Mouse (Mus musculus) brown adipose tissue, adult 24 weeks (tissue): Measurements from ENCODE around the gene Pygl. TPM values are rescaled to one million over a fixed set of nuclear protein-coding genes. Genes with fewer than 3 reads are reported as not detected.

Experiments
- H3K27ac ChIP-seq: fragments of 200-500 bp; replicated peaks from 2 replicates; pipeline ENCODE4 v1.5.1; 2012; ENCODE audit warnings: low read depth, mild to moderate bottlenecking, low read length
- H3K4me1 ChIP-seq: fragments of 200-500 bp; 2 replicates; pipeline ENCODE4 v1.6.1; 2012; ENCODE audit warnings: low read length, mixed read lengths; ENCODE audit not compliant: control insufficient read depth, insufficient read depth, insufficient read length
- H3K4me3 ChIP-seq: fragments of 200-500 bp; 2 replicates; pipeline ENCODE4 v1.5.1; 2012; ENCODE audit warnings: low read depth, mild to moderate bottlenecking, low read length, moderate library complexity; ENCODE audit not compliant: insufficient read depth
- polyA plus RNA-seq: library from polyadenylated mRNA; stranded (reverse); fragments of >200 nt; gene quantifications from 2 replicates; pipeline ENCODE4 v1.2.4, GENCODE M21; 2012; ENCODE audit not compliant: missing spikeins, insufficient read depth, insufficient read length

The Pygl gene
- polyA plus RNA-seq, 1 experiment, result 660 TPM

DNA sequence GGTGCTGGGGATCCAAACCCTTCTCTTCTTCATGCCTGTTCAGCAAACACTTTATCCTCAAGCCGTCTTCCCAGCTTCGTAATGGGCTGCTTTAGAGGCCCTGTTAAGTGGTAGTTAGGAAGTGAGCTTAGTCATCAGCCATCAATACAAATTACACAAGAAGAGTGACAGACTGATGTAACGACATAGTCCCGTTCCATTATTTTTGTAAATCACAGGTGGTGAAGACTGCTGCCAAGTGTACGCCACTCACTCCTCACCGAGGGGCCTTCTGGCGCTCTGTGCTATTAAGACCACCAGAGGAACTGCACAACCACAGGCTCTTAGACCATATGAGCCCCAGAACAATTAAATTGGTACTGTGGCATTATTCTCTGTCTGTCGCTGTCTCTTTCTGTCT, 7.3 kb upstream of the Pygl start:
- no peaks in the 10 kb centered on the region; the same call in 1 of the 2 replicates for H3K4me1 ChIP-seq
- no peak overlapping the region for H3K4me3 ChIP-seq
- H3K27ac ChIP-seq, result no peak overlapping the region

DNA sequence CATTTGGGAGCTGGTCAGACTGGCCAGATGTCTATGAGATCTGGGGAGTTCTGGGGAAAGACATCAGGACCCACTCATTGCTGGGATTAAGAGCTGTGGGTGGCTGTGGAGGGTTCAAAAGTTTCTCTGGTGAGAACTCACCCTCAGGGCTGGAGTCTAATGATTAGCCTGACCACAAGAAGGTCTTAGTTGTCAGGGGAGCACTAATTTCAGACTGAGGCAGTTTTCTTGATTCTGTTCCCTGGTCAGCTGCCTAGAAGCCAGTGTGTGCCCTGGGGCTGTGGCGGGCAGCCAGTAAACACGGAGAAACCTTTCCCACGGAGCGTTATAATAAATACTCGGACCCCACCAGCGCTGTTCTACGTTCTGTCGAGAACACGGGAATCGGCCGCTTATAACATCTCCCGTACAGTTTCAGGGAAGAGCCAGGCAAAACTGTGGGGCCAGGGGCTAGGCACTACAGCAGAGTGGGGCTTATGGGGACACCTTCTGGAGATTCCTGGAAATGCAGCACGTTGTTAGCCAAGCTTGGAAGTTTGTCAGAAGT, 3.7 kb upstream of the Pygl start:
- peak overlapping the region; percentile 76; the same call in 1 of the 2 replicates for H3K27ac ChIP-seq
- peak overlapping the region; percentile 74 for H3K4me3 ChIP-seq
- H3K4me1 ChIP-seq, result peaks cover 8% of the 10 kb centered on the region

DNA sequence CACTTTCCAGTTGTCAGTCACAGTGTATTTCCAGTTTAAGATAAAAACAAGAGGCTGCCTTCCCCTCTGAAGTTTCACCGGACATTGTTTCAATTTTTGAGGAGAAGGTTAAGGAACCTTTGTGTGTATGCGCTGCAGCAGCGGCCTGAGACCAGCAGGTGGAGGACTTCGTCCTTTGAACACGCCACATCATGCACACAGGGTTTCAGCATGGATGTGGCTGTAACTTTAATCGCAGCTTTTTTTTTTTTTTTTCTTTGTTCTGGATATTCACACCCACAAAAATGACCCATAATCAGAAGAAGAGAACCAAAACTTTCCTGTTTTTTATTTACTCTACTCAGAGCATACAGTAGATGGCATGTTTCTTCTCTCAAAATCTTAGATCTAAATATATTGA, 3.1 kb upstream of the Pygl start:
- no peak overlapping the region for H3K27ac ChIP-seq
- peaks cover 8% of the 10 kb centered on the region for H3K4me1 ChIP-seq
- H3K4me3 ChIP-seq, result no peak overlapping the region

DNA sequence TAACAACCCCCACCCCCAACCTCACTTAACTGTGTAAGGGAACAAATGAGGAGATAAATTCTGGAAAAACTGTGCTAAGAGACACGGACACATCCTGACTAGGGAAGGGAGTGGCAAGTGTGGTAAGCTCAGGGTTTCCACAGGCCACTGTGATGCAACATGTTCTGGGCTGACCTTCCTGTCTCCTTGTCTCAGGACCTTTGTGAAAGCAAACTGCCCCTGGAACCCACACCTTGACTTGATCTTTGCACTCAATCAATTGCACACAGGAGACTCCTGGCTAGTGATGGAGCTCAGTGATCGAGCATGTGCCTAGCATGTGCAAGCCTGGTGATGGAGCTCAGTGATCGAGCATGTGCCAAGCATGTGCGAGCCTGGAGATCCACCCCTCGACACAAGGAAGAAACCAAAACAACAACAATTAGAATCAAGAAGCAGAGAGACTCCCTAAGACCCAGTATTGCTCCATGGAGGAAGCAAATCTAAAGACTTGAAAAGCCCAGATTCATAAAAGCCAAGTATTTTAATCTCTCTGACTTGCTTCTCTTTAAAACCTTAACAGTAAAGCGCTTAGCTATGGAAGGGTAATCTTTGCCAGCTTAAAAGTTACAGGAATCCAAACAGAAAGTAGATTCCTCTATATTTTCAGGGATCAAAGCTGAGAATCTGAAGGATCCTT, 2.5 kb upstream of the Pygl start:
- no peak overlapping the region for H3K4me3 ChIP-seq
- H3K27ac ChIP-seq, result no peak overlapping the region
- H3K4me1 ChIP-seq, result peaks cover 8% of the 10 kb centered on the region

DNA sequence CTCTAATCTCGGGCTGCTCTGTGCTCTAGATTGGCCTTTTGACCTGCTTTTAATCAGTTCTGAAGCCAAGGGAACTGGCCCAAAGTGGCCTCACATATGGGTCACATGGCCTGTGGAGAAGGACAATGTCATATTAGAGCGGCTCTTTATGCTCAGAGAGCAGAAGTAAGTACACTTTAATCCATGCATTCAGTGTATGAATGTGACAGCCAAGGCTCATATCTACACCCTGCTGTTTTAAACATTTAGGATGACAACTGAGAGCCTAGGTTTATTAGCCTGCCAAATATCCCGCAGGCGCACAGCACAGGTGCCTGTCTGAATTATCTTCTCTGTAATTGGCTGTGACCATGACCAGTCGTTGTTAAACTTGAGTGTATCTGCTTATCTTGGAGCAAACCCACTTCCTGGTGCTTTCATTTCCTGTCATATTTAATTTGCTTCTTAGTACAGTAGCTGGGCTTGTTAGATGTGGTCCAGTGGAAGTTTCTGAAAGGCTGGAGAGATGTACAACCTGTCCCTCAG, 794 bp upstream of the Pygl start:
- Histone ChIP-seq H3K4me3 (no peak overlapping the region), H3K27ac (0 out of 2 replicates have a peak overlapping the region, but pooled peaks have one; percentile 47), H3K4me1 (peaks cover 8% of the 10 kb centered on the region)

DNA sequence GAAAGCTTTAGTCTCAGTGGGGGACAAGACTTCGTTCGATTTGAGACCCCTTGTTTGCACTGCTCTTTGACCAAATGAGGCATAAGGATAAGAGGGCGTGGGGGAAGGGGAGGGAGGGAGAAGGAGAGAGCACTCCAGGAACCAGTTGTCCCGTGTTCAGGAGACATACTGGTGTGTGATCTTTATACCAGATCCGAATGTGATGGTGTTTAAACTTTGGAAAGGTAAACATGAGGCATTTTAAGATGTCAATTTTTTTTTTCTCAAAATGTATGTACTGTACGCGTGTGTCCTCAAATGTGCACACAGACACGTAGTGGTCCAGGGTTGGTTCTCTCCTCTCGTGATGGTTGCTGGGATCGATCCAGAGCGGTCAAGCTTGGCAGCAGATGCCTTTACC, 3.1 kb downstream of the Pygl start:
- Histone ChIP-seq H3K4me3 (peak overlapping the region; percentile 72), H3K27ac (peak overlapping the region; percentile 84)

DNA sequence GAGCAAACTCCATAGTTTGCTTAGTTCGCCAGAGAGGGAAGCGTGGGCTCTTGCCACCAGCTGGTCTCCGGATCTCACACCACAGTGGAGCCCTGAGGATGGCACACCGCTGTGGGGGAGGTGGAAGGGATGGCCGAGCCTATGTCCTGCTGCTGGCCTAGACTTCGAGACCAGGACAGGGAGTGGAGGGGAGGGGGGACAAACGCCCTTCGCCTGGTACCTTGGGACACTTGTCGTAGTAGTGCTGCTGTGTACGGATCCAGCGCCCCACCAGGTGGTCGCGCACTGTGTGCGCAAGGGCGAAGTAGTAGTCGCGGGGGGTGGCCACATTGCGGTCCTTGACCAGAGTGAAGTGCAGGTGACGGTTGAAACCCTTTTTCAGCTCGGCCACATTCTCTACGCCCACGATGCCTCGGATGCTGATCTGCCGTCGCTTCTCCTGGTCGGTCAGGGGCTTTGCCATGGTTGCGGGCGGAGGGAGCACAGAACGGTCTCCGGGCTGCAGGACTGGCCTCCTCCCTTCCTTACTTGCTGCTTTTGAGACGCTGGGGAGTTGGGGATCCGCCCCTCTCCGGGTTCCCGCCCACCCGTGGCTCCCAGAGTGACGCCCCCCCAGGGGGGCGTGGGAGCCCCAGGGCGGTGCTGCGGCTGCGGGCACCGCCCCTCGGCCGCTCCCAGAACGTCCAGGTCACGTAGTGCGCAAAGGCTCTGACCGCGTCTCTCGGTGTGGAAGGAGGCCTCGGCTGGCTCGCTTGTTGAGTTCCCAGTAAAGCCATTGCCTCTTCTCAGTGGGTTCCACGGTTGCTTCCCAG, 4.0 kb downstream of the Pygl start:
- Histone ChIP-seq H3K4me3 (peak overlapping the region; percentile 72), H3K4me1 (peaks cover 8% of the 10 kb centered on the region), H3K27ac (peak overlapping the region; percentile 84)

More for the DNA sequence above, 3.1 kb downstream of the Pygl start:
- H3K4me1 ChIP-seq, result peaks cover 8% of the 10 kb centered on the region

DNA sequence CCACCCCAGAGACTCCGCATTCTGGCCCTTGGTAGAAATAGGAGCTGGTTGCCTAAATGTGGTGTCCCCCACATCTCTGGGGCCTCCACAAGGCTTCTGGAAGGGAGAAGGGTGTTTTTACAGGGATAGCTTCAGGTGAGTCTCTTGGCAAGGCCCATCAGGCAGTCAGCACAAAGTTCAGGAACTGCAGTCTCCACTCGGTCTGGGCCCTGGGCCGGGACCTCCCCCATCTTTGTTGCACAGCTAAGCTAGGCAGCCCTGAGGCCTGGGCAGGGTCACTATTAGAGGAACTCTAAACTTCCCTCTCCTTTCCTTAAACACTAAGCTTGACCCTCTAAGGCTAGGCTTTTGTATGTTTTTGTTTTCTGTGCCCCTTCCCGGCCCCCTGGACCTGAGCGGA, 4.6 kb downstream of the Pygl start:
- Histone ChIP-seq H3K4me3 (peak overlapping the region; percentile 72), H3K27ac (peak overlapping the region; percentile 61; the same call in 1 of the 2 replicates), H3K4me1 (peaks cover 7% of the 10 kb centered on the region)

DNA sequence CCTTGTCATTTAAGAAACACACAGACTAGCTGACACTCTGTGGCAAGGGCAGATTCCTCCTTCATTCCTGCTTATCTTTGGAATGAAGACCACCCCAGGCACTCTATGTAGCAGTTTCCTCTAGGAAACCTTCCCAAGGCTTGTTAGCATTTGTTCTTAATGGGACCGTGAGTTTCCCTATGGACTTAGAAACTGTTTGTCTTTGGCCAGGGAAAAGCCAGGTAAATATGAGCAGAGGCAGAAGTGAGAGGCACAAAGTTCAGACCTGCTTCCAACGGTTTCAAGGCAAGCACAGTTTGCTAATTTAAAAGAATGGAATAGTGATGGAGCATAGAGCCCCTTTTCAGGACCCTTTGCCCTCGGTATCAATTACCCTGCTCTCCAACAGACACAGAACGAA, 8.0 kb downstream of the Pygl start:
- no peak overlapping the region for H3K4me3 ChIP-seq
- H3K27ac ChIP-seq, result no peak overlapping the region
- no peaks in the 10 kb centered on the region; the same call in 1 of the 2 replicates for H3K4me1 ChIP-seq

DNA sequence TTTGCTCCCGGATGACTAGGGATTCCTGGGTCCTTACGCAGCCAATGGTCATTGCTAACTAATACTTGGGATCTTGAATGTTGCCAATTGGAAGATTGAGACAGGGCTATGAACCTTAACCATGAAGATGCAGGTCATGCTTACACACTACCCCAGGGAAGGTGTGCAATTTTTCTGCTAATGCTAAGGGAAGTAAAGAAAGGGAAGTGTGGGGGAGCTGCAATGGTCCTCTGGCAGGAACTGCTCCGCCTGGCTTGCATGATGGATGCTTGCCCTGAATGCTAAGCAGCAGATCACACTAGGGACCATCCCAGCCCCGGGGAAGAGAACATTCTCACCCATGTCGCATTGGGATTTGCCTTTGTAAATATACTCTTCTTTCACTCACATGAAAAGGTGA, 9.9 kb downstream of the Pygl start:
- no peaks in the 10 kb centered on the region; the same call in 1 of the 2 replicates for H3K4me1 ChIP-seq
- no peak overlapping the region for H3K4me3 ChIP-seq
- H3K27ac ChIP-seq, result no peak overlapping the region

DNA sequence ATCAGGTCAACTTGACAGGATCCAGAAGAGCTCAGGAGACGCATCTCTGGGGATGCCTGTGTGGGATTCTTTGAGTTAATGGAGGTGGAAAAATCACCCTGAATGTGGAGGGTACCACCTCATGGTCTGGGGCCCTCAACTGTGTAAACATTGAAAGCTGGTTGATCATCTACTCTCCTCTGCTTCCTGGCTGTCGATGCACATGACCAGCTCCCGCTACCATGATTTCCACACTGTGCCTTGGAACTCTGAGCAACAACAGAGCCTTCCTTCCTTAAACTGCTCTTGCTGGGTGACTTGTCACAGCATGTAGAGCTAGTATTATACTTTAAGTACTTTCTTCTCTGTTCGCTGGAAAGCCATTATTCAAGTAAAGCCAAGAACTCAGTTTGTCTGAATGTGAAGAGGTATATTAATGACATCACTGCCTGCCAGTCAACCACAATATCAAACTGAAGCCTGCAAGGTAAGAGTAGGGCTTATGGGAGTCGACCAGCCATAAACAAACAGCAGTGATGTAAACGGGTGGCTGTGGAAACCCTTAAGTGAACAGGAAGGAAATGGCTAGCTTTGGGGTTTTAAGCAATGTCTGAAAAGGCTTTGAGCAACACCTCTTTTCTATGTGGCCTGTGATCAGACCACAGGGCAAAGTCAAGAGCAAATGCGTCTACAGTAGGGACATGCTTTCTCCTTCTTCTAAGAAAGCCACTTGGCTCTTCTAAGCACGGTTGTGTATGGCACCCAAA, 12.3 kb downstream of the Pygl start:
- no peak overlapping the region for H3K27ac ChIP-seq
- H3K4me3 ChIP-seq, result no peak overlapping the region

DNA sequence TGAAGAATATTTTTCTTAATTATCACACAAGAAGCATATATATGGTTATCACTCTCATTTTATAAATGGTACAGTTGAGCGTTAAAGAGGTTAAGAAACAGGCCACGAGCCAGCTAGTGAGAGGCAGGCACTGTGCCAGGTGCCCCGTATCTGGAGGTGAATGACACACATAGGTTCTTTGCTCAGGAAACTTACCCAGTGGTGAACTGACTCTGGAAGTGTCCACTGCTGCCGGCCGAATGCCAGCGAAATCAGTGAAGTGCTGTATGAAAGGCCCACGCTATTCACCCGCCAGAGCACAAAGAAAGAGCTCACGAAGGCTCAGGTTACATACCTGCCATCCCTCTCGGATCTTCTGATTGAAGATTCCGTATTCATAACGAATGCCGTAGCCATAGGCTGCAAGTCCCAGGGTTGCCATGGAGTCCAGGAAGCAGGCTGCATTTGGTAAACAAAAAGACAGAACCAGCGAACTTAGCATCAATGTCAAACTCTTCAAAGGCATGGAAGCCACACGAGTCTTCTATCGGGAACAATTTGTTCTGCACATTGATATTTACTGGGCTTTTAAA, 15.0 kb downstream of the Pygl start:
- H3K27ac ChIP-seq, result no peak overlapping the region
- no peaks in the 10 kb centered on the region for H3K4me1 ChIP-seq
- no peak overlapping the region for H3K4me3 ChIP-seq

More for the DNA sequence above, 12.3 kb downstream of the Pygl start:
- no peaks in the 10 kb centered on the region for H3K4me1 ChIP-seq

DNA sequence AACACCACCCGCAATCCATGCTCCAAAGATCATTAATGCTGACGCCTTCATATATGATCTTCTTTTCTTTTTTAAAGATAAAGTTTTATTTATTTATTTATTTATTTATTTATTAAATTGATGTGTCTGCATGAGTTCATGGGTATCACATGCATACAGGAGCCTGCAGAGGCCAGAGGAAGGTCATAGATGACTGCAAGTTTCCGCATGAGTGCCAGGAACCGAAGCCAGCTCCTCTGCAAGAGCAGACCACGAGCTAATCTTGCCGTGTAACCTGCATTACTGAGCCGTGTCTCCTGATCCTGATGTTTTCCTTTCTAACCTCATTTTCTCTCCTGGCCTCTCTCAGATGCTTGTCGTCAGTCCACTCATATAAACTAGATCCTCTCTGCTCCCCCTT, 17.0 kb downstream of the Pygl start:
- Histone ChIP-seq H3K4me3 (no peak overlapping the region), H3K27ac (no peak overlapping the region), H3K4me1 (no peaks in the 10 kb centered on the region)

DNA sequence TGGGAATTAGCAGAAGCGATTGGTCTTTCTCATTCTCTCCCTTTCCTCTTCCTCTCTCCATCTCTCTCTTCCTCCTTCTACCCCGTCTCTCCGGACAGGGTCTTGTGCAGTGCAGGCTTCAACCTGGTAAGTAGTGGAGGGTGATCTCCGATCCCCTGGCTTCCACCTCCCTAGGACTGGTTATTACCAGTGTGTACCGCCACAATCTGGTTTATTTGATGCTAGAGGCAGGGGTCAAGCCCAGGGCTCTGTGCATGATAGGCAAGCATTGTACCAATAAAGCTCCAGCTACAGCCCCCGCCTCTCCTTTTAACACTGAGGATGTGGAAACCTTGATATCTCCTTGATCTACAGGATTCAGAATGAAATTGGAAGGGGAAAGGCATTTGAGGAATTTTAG, 17.7 kb downstream of the Pygl start:
- Histone ChIP-seq H3K4me1 (no peaks in the 10 kb centered on the region), H3K4me3 (no peak overlapping the region), H3K27ac (no peak overlapping the region)
